In the genomic region with DNA sequence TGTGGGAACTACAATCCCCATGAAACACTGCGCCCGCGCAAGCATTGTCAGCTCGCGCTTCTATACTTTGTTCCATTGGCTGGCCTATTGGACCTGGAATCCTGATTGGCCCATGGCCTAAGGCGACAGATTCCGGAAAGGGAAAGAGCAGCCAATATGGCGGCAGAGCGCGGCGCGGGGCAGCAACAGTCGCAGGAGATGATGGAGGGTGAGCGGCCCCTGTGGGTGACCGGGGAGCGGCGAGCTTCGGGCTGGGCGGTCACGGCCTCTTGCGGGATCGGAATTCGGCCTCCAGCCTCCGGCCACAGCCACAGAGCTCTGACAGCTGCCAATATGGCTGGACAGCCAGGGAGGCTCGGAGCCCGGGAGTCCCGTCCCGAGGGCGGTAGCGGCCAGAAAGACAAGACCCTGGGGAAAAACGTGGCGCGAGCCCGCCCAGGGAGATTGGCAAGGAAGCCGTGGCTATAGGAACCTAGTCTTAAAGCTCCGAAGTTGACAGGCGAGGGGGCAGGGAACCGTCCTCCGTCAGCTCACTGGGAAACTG, we compare ENCODE assay signal across 7 mouse cellular contexts. TPM values are rescaled to one million over a fixed set of nuclear protein-coding genes. Genes with fewer than 3 reads are reported as not detected.
DNase-seq lines count a peak whose midpoint lies in the region; ATAC-seq and TF ChIP-seq lines count a peak whose summit lies in the region.

No protein-coding gene starts in this region.

- peak; percentile 95 for DNase-seq in adrenal gland, adult 2 months
- peak; percentile 98 for DNase-seq in embryo, embryonic 11 days
- peak; percentile 92 for DNase-seq in gastrocnemius, postnatal 25 days
- DNase-seq in intestine, embryonic 14.5 days (ENCODE audit: low spot score): peak; percentile 92
- DNase-seq in left cerebral cortex, postnatal 25 days (ENCODE audit: low spot score in 2 of 2): peak; percentile 95 to 98
- DNase-seq in midbrain, embryonic 10.5 days (ENCODE audit: low spot score): peak; percentile 92

- no peak for TF ChIP-seq CTCF in small intestine, adult 2 months (IDR thresholded peaks at IDR 0.05; ENCODE audit: extremely low read depth, insufficient read length, insufficient replicate concordance, low read depth, low read length)

- WGBS in intestine, embryonic 14.5 days: under 1% methylated on average over 39 of the region's 39 CpGs
- WGBS in midbrain, embryonic 10.5 days: under 1% methylated on average over 39 of the region's 39 CpGs
- WGBS in small intestine, adult 2 months: under 1% methylated on average over 39 of the region's 39 CpGs

- peak; percentile 93 for ATAC-seq in intestine, embryonic 14.5 days (replicated peaks; ENCODE audit: low FRiP score, low TSS enrichment, low read depth)

- H3K36me3 ChIP-seq in intestine, embryonic 14.5 days (ENCODE audit: control insufficient read depth, insufficient read depth, low read length): peaks cover 18% of the 10 kb centered on the region
- peaks cover 30% of the 10 kb centered on the region for H3K36me3 ChIP-seq in midbrain, embryonic 10.5 days
- H3K36me3 ChIP-seq in small intestine, adult 2 months (ENCODE audit: control insufficient read depth, insufficient read depth, low read length): peaks cover 8% of the 10 kb centered on the region

- no peaks in the 10 kb centered on the region for H3K27me3 ChIP-seq in intestine, embryonic 14.5 days (replicated peaks; ENCODE audit: control insufficient read depth, insufficient read depth, low read length)
- H3K27me3 ChIP-seq in midbrain, embryonic 10.5 days (ENCODE audit: low read depth, poor library complexity, severe bottlenecking): no peaks in the 10 kb centered on the region
- no peaks in the 10 kb centered on the region for H3K27me3 ChIP-seq in small intestine, adult 2 months (ENCODE audit: control insufficient read depth, insufficient read depth, low read length)

- peak overlapping the region; percentile 22; the same call in 1 of the 2 replicates for H3K27ac ChIP-seq in intestine, embryonic 14.5 days (ENCODE audit: low read depth)
- peak overlapping the region; percentile 91 for H3K27ac ChIP-seq in midbrain, embryonic 10.5 days (replicated peaks)
- no peak overlapping the region for H3K27ac ChIP-seq in small intestine, adult 2 months (ENCODE audit: insufficient read depth, low read depth, low read length)

- H3K4me3 ChIP-seq in intestine, embryonic 14.5 days (ENCODE audit: low read depth, low read length): peak overlapping the region; percentile 70
- H3K4me3 ChIP-seq in midbrain, embryonic 10.5 days: peak overlapping the region; percentile 71
- peak overlapping the region; percentile 67 for H3K4me3 ChIP-seq in small intestine, adult 2 months (ENCODE audit: low read depth, low read length)

- intact Hi-C loops in left cerebral cortex, postnatal 25 days (cut with DNase I): loop anchor here (2.0 kb wide), 1 partner anchor 135 kb away; the partner anchor contains the start of gene Hdlbp

- TF ChIP-seq POLR2A in small intestine, adult 2 months (IDR thresholded peaks at IDR 0.05; ENCODE audit: low read depth, low read length): peak; percentile 70; the same call in 1 of the 2 replicates

- peak overlapping the region; percentile 60 for H3K4me2 ChIP-seq in intestine, embryonic 14.5 days (ENCODE audit: low read length)

- H3K9ac ChIP-seq in intestine, embryonic 14.5 days (ENCODE audit: low read length): peak overlapping the region; percentile 78

- H3K9me3 ChIP-seq in intestine, embryonic 14.5 days (ENCODE audit: control insufficient read depth, low read length): no peaks in the 10 kb centered on the region
- H3K9me3 ChIP-seq in midbrain, embryonic 10.5 days (replicated peaks): no peaks in the 10 kb centered on the region

- peaks cover 10% of the 10 kb centered on the region for H3K4me1 ChIP-seq in intestine, embryonic 14.5 days (replicated peaks; ENCODE audit: control insufficient read depth, insufficient read depth, low read length)
- H3K4me1 ChIP-seq in midbrain, embryonic 10.5 days: peaks cover 27% of the 10 kb centered on the region
- no peaks in the 10 kb centered on the region; the same call in 1 of the 2 replicates for H3K4me1 ChIP-seq in small intestine, adult 2 months (ENCODE audit: control insufficient read depth, insufficient read depth, insufficient read length, low read length)

RNA-seq across cellular contexts. Expression of gene Pask, which starts 0.3 kb away (rescaled TPM):
- total RNA-seq in adrenal gland, adult 2 months (2021): 1 to 10 TPM; 2.3 to 5.9 TPM
- 0.85 and 1.7 TPM in 2 replicates for polyA plus RNA-seq in adrenal gland, adult 2 months (2012; rRNA removed)
- 1 to 10 TPM in 1 of 2 experiments, under 1 TPM in 1; 0.83 to 2.0 TPM for total RNA-seq in gastrocnemius, postnatal 25 days (2021)
- 13.2 and 15.4 TPM in 2 replicates for polyA plus RNA-seq in intestine, embryonic 14.5 days (2014; fragmentation: Nextera tagmentation; extraction: Ambion mirVana)
- 1 to 10 TPM; 3.9 to 9.4 TPM for total RNA-seq in left cerebral cortex, postnatal 25 days (2021)
- 26.9 and 31.0 TPM in 2 replicates for polyA plus RNA-seq in midbrain, embryonic 10.5 days (2016; fragmentation: Nextera tagmentation; extraction: Ambion mirVana)
- polyA plus RNA-seq in small intestine, adult 2 months (2012; rRNA removed): 0.62 and 1.6 TPM in 2 replicates

RNA-seq across cellular contexts. Expression of gene Ppp1r7, which starts 0.9 kb away (rescaled TPM):
- total RNA-seq in adrenal gland, adult 2 months (2021): 10 to 100 TPM; 18.2 to 24.0 TPM
- 2.2 and 2.5 TPM in 2 replicates for polyA plus RNA-seq in adrenal gland, adult 2 months (2012; rRNA removed)
- 10 to 100 TPM; 15.8 to 17.5 TPM for total RNA-seq in gastrocnemius, postnatal 25 days (2021)
- 57.8 and 67.2 TPM in 2 replicates for polyA plus RNA-seq in intestine, embryonic 14.5 days (2014; fragmentation: Nextera tagmentation; extraction: Ambion mirVana)
- total RNA-seq in left cerebral cortex, postnatal 25 days (2021): 10 to 100 TPM; 81.1 to 84.7 TPM
- 79.0 and 84.5 TPM in 2 replicates for polyA plus RNA-seq in midbrain, embryonic 10.5 days (2016; fragmentation: Nextera tagmentation; extraction: Ambion mirVana)
- 1.2 and 2.6 TPM in 2 replicates for polyA plus RNA-seq in small intestine, adult 2 months (2012; rRNA removed)

RNA-seq across cellular contexts. Expression of gene Ano7, which starts 30.2 kb away (rescaled TPM):
- total RNA-seq in adrenal gland, adult 2 months (2021): not detected
- 0.07 and 0.21 TPM in 2 replicates for polyA plus RNA-seq in adrenal gland, adult 2 months (2012; rRNA removed)
- total RNA-seq in gastrocnemius, postnatal 25 days (2021): not detected
- 0.87 and 0.92 TPM in 2 replicates for polyA plus RNA-seq in intestine, embryonic 14.5 days (2014; fragmentation: Nextera tagmentation; extraction: Ambion mirVana)
- under 1 TPM in 1 of 2 experiments, not detected in 1; 0.14 TPM for total RNA-seq in left cerebral cortex, postnatal 25 days (2021)
- polyA plus RNA-seq in midbrain, embryonic 10.5 days (2016; fragmentation: Nextera tagmentation; extraction: Ambion mirVana): 0.21 and 0.25 TPM in 2 replicates
- polyA plus RNA-seq in small intestine, adult 2 months (2012; rRNA removed): 30.2 and 41.4 TPM in 2 replicates

RNA-seq across cellular contexts. Expression of gene Mterf4, which starts 37.9 kb away (rescaled TPM):
- 10 to 100 TPM; 25.8 to 28.7 TPM for total RNA-seq in adrenal gland, adult 2 months (2021)
- 7.2 and 9.0 TPM in 2 replicates for polyA plus RNA-seq in adrenal gland, adult 2 months (2012; rRNA removed)
- total RNA-seq in gastrocnemius, postnatal 25 days (2021): 10 to 100 TPM in 1 of 2 experiments, 1 to 10 TPM in 1; 8.6 to 10.8 TPM
- 25.4 and 32.6 TPM in 2 replicates for polyA plus RNA-seq in intestine, embryonic 14.5 days (2014; fragmentation: Nextera tagmentation; extraction: Ambion mirVana)
- total RNA-seq in left cerebral cortex, postnatal 25 days (2021): 10 to 100 TPM; 20.4 to 23.3 TPM
- polyA plus RNA-seq in midbrain, embryonic 10.5 days (2016; fragmentation: Nextera tagmentation; extraction: Ambion mirVana): 34.9 and 36.6 TPM in 2 replicates
- polyA plus RNA-seq in small intestine, adult 2 months (2012; rRNA removed): 1.3 and 3.1 TPM in 2 replicates

Comparison
In these comparisons a context has a peak if more than half of its experiments do, and no peak if none do; other contexts are left out.
1. RNA of gene Ppp1r7, which starts 0.9 kb away (polyA plus RNA-seq): 79.0 to 84.5 TPM in midbrain, embryonic 10.5 days and 57.8 to 67.2 TPM in intestine, embryonic 14.5 days; 1.2 to 2.6 TPM in small intestine, adult 2 months and 2.2 to 2.5 TPM in adrenal gland, adult 2 months; every median in the first group is over 10 times any median in the second.
2. RNA of gene Ano7, which starts 30.2 kb away (polyA plus RNA-seq): 30.2 to 41.4 TPM in small intestine, adult 2 months; 0.87 to 0.92 TPM in intestine, embryonic 14.5 days, 0.21 to 0.25 TPM in midbrain, embryonic 10.5 days and 0.07 to 0.21 TPM in adrenal gland, adult 2 months; every median in the first group is over 10 times any median in the second.
3. Peak in every context shown above with its lines, with median percentiles within 50 percentile points of each other: DNase-seq and H3K4me3 ChIP-seq.